Mouse (Mus musculus) kidney, postnatal 10 days (tissue): ENCODE data around the gene Syde2.
"Not testable (repeated sequence)": the region's sequence is repeated elsewhere in the genome, so short reads cannot be mapped to it uniquely, and the experiment has no call there.

Experiments
- DNase-seq: peaks from one replicate; pipeline ENCODE4 v3.0.0; 2021; ENCODE audit warnings: mixed read lengths

The Syde2 gene

GRCm38 (mm10) chr3:145966806-145967205 is 20.9 kb upstream of the Syde2 start:
- DNase-seq, result no peak

- peak; percentile 65 for DNase-seq
Observed at GRCm38 (mm10) chr3:145969031-145969501, 18.6 kb upstream of the Syde2 start.

- DNase-seq, result no peak
Observed at GRCm38 (mm10) chr3:145971501-145971900, 16.2 kb upstream of the Syde2 start.

GRCm38 (mm10) chr3:145974986-145975385 is 12.7 kb upstream of the Syde2 start:
- no peak for DNase-seq

GRCm38 (mm10) chr3:145985333-145985925 is 2.2 kb upstream of the Syde2 start:
- no peak for DNase-seq

- no peak for DNase-seq
Observed at GRCm38 (mm10) chr3:145986317-145987001, 1.2 kb upstream of the Syde2 start.

- DNase-seq, result peak; percentile 90
Observed at GRCm38 (mm10) chr3:145987970-145988683, 457 bp downstream of the Syde2 start.

- no peak for DNase-seq
Observed at GRCm38 (mm10) chr3:145988684-145989575, 1.3 kb downstream of the Syde2 start.

GRCm38 (mm10) chr3:145989576-145990081 is 2.0 kb downstream of the Syde2 start:
- DNase-seq, result no peak

GRCm38 (mm10) chr3:145991130-145991529 is 3.5 kb downstream of the Syde2 start:
- DNase-seq, result peak; percentile 30

- peak; percentile 23 for DNase-seq
Observed at GRCm38 (mm10) chr3:145991976-145992730, 4.5 kb downstream of the Syde2 start.

GRCm38 (mm10) chr3:145992796-145993195 is 5.1 kb downstream of the Syde2 start:
- DNase-seq, result peak; percentile 75

- DNase-seq, result no peak
Observed at GRCm38 (mm10) chr3:145993481-145994201, 6.0 kb downstream of the Syde2 start.

- no peak for DNase-seq
Observed at GRCm38 (mm10) chr3:145995489-145995888, 7.8 kb downstream of the Syde2 start.

GRCm38 (mm10) chr3:145996539-145996938 is 8.9 kb downstream of the Syde2 start:
- not testable (repeated sequence) for DNase-seq

GRCm38 (mm10) chr3:146004347-146005051 is 16.8 kb downstream of the Syde2 start:
- no peak for DNase-seq

GRCm38 (mm10) chr3:146007872-146008271 is 20.2 kb downstream of the Syde2 start:
- DNase-seq, result no peak

GRCm38 (mm10) chr3:146009859-146010645 is 22.4 kb downstream of the Syde2 start:
- peak; percentile 62 for DNase-seq

GRCm38 (mm10) chr3:146010751-146011150 is 23.1 kb downstream of the Syde2 start:
- DNase-seq, result peak; percentile 43
